Mouse (Mus musculus): ENCODE data around the gene Pus7. TPM values are rescaled to one million over a fixed set of nuclear protein-coding genes. Genes with fewer than 3 reads are reported as not detected.
"Not testable (repeated sequence)": the region's sequence is repeated elsewhere in the genome, so short reads cannot be mapped to it uniquely, and the experiment has no call there.

Gene Pus7
- polyA plus RNA-seq, 1 experiment = 0.17 TPM

GRCm38 (mm10) chr5:23718182-23718534 is 65.4 kb downstream of the Pus7 start:
- Histone ChIP-seq H3K9me3 (ENCODE audit: control insufficient read depth, low read length) (no peaks in the 10 kb centered on the region), H3K4me1 (ENCODE audit: control insufficient read depth) (peaks cover 6% of the 10 kb centered on the region), H3K4me3 (replicated peaks) (no peak overlapping the region), H3K36me3 (ENCODE audit: control insufficient read depth) (no peaks in the 10 kb centered on the region), H3K27me3 (ENCODE audit: control insufficient read depth) (no peaks in the 10 kb centered on the region)
- no peak for TF ChIP-seq GATA1 (IDR thresholded peaks at IDR 0.05; ENCODE audit: low read length)

- H3K27me3 ChIP-seq (ENCODE audit: control insufficient read depth) = no peaks in the 10 kb centered on the region
- peaks cover 8% of the 10 kb centered on the region for H3K4me1 ChIP-seq (ENCODE audit: control insufficient read depth)
- no peaks in the 10 kb centered on the region for H3K36me3 ChIP-seq (ENCODE audit: control insufficient read depth)
- TF ChIP-seq GATA1 (IDR thresholded peaks at IDR 0.05; ENCODE audit: low read length) (no peak), TAL1 (IDR thresholded peaks at IDR 0.05; ENCODE audit: low read length) (no peak)
- no peak overlapping the region for H3K4me3 ChIP-seq (replicated peaks)
- H3K9me3 ChIP-seq (ENCODE audit: control insufficient read depth, low read length) = no peaks in the 10 kb centered on the region
These were observed 65.9 kb downstream of the Pus7 start for GRCm38 (mm10) chr5:23717469-23718181.

- H3K9me3 ChIP-seq (ENCODE audit: control insufficient read depth, low read length) = peaks cover 4% of the 10 kb centered on the region; the same call in 1 of the 2 replicates
- peaks cover 18% of the 10 kb centered on the region for H3K4me1 ChIP-seq (ENCODE audit: control insufficient read depth)
- TF ChIP-seq TAL1 (IDR thresholded peaks at IDR 0.05; ENCODE audit: low read length) (no peak), GATA1 (IDR thresholded peaks at IDR 0.05; ENCODE audit: low read length) (no peak)
- H3K36me3 ChIP-seq (ENCODE audit: control insufficient read depth) = peaks cover 11% of the 10 kb centered on the region
- no peaks in the 10 kb centered on the region for H3K27me3 ChIP-seq (ENCODE audit: control insufficient read depth)
- H3K4me3 ChIP-seq (replicated peaks) = no peak overlapping the region
These were observed 69.8 kb downstream of the Pus7 start for GRCm38 (mm10) chr5:23713401-23714335.

- TF ChIP-seq TAL1 (IDR thresholded peaks at IDR 0.05; ENCODE audit: low read length) (no peak), GATA1 (IDR thresholded peaks at IDR 0.05; ENCODE audit: low read length) (no peak)
- peaks cover 10% of the 10 kb centered on the region for H3K9me3 ChIP-seq (ENCODE audit: control insufficient read depth, low read length)
- H3K36me3 ChIP-seq (ENCODE audit: control insufficient read depth) = peaks cover 13% of the 10 kb centered on the region
- H3K4me1 ChIP-seq (ENCODE audit: control insufficient read depth) = peaks cover 17% of the 10 kb centered on the region
- peak overlapping the region; percentile 65 for H3K4me3 ChIP-seq (replicated peaks)
- no peaks in the 10 kb centered on the region for H3K27me3 ChIP-seq (ENCODE audit: control insufficient read depth)
These were observed 71.1 kb downstream of the Pus7 start for GRCm38 (mm10) chr5:23712130-23713001.

- peaks cover 13% of the 10 kb centered on the region for H3K9me3 ChIP-seq (ENCODE audit: control insufficient read depth, low read length)
- H3K4me1 ChIP-seq (ENCODE audit: control insufficient read depth) = peaks cover 17% of the 10 kb centered on the region
- H3K36me3 ChIP-seq (ENCODE audit: control insufficient read depth) = peaks cover 16% of the 10 kb centered on the region
- not testable (repeated sequence) for H3K27me3 ChIP-seq (ENCODE audit: control insufficient read depth)
- peak overlapping the region; percentile 65 for H3K4me3 ChIP-seq (replicated peaks)
These were observed 71.8 kb downstream of the Pus7 start for GRCm38 (mm10) chr5:23711671-23712129.

GRCm38 (mm10) chr5:23711244-23711643 is 72.3 kb downstream of the Pus7 start:
- TF ChIP-seq TAL1 (IDR thresholded peaks at IDR 0.05; ENCODE audit: low read length) (no peak), GATA1 (IDR thresholded peaks at IDR 0.05; ENCODE audit: low read length) (no peak)
- peak overlapping the region; percentile 26 for H3K4me3 ChIP-seq (replicated peaks)

GRCm38 (mm10) chr5:23709661-23710060 is 73.8 kb downstream of the Pus7 start:
- TF ChIP-seq TAL1 (IDR thresholded peaks at IDR 0.05; ENCODE audit: low read length) (no peak), GATA1 (IDR thresholded peaks at IDR 0.05; ENCODE audit: low read length) (no peak)
- Histone ChIP-seq H3K36me3 (ENCODE audit: control insufficient read depth) (peaks cover 19% of the 10 kb centered on the region), H3K9me3 (ENCODE audit: control insufficient read depth, low read length) (peaks cover 16% of the 10 kb centered on the region), H3K4me1 (ENCODE audit: control insufficient read depth) (peaks cover 17% of the 10 kb centered on the region), H3K4me3 (replicated peaks) (no peak overlapping the region), H3K27me3 (ENCODE audit: control insufficient read depth) (no peaks in the 10 kb centered on the region)

More at GRCm38 (mm10) chr5:23711244-23711643, 72.3 kb downstream of the Pus7 start:
- H3K27me3 ChIP-seq (ENCODE audit: control insufficient read depth) = no peaks in the 10 kb centered on the region
- H3K36me3 ChIP-seq (ENCODE audit: control insufficient read depth) = peaks cover 18% of the 10 kb centered on the region
- peaks cover 16% of the 10 kb centered on the region for H3K9me3 ChIP-seq (ENCODE audit: control insufficient read depth, low read length)
- H3K4me1 ChIP-seq (ENCODE audit: control insufficient read depth) = peaks cover 17% of the 10 kb centered on the region

GRCm38 (mm10) chr5:23706601-23707597 is 76.6 kb downstream of the Pus7 start:
- not testable (repeated sequence) for H3K27me3 ChIP-seq (ENCODE audit: control insufficient read depth); H3K4me3 ChIP-seq (replicated peaks); H3K4me1 ChIP-seq (ENCODE audit: control insufficient read depth)
- peaks cover 30% of the 10 kb centered on the region for H3K9me3 ChIP-seq (ENCODE audit: control insufficient read depth, low read length)
- peaks cover 34% of the 10 kb centered on the region for H3K36me3 ChIP-seq (ENCODE audit: control insufficient read depth)
